Mouse (Mus musculus): ENCODE data around the gene H2afx. TPM values are rescaled to one million over a fixed set of nuclear protein-coding genes. Genes with fewer than 3 reads are reported as not detected.

Gene H2afx
- total RNA-seq, 4 experiments from 2014 or later: 40.3 to 44.3 (median 41.6) TPM

DNA sequence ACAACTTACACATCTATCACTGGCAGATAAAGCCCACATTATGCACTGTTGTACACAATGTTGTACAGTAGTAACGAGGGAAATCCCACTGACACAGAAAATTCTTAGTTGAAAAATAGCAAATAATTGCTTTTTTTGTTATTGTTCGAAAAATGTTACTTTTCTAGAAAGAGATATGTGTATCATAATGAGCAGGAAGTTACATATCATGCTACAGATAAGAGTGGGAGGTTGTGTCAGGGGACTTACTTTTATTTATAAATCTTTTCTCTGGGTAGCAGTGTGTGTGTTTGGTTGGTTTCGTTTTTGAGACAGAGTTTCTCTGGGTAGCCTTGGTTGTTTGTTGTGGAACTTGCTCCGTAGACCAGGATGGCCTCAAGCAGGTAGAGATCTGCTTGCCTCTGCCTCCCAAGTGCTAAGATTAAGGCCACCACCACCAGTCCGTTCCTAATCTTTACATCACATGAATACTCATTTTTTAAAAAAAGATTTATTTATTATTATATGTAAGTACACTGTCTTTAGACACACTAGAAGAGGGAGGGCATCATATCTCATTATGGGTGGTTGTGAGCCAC, 43.7 kb downstream of the H2afx start:
- DNase-seq (ENCODE audit: low spot score in 2 of 2): no peak

DNA sequence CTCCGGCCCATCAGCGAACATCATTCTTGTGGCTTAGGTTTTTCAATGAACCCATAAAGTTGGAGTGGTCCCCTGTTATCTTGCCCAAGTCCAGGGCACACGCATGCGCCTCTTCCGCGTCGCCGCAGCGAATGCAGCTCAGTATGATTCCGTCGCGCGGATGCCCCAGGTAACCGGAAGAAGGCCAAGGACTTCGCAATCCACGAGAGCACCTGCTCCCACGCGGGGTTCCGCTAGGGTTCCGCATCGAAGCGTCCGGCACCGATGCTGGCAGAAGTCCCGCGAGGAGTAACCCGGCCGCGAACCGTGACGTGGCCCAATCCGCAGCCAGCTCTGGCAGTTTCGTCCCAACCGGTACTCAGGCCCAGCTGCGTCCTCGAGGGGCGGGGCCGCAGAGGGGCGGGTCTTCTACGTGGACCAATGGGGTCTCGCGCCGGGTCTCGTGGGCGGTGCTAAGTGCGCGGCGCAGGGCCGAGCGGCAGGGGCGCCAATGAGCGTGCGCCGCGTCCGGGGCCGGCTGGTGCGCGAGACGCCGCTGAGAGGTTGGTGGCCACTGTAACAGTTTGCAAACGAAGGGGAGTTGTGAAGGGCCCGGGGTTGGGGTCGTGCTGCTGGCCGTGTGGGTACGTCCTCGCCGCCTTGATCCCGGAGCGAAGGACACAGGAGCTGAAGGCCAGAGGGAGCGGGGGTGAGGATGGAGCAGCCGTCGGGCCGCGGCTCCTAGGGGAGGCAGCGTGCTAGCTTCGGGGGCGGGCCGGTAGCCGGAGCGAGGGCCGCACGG, 44.8 kb downstream of the H2afx start, which contains the start of gene Hyou1:
Gene Hyou1 (plus strand): TSS at position 437 of the 781 bp plus-strand sequence.
- DNase-seq (ENCODE audit: low spot score in 2 of 2): peak; percentile 98 to 99

- DNase-seq (ENCODE audit: low spot score in 2 of 2): peak in 1 of 2 experiments; percentile 40
Measured at GRCm38 (mm10) chr9:44379862-44380261, 45.4 kb downstream of the H2afx start.

DNA sequence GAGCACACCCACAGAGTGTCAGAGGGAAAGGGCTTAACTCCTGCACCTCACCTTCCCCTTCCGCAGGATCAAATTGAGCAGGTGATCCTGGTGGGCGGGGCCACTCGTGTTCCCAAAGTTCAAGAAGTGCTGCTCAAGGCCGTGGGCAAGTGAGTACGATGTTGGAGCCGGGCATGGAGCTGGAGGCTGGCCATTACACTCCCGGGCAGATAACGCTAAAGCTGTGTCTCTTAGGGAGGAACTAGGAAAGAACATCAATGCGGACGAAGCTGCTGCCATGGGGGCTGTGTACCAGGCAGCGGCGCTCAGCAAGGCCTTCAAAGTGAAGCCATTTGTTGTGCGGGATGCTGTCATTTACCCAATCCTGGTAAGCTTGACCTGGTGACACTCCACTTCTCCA, 50.1 kb downstream of the H2afx start:
- DNase-seq (ENCODE audit: low spot score in 2 of 2): no peak

Small RNA genes within 50 kb of the gene (microRNA-seq; reads per million reads assigned to microRNA genes)
- 0 reads per million in 2 experiments for gene Gm44335

Other genes with a start within 250 kb of the H2afx start
- 1 to 10 TPM in 2 of 4 experiments, under 1 TPM in 2; 0.33 to 1.4 (median 0.95) TPM for gene Mfrp, start 233.0 kb upstream of the H2afx start, total RNA-seq (2022)
- 10 to 100 TPM; 14.6 to 23.4 (median 18.8) TPM for gene C1qtnf5, start 227.4 kb upstream of the H2afx start, total RNA-seq (2022)
- gene Gm49380, start 221.2 kb upstream of the H2afx start, total RNA-seq (2022): 1 to 10 TPM in 1 of 4 experiments, under 1 TPM in 3; 0.43 to 1.1 (median 0.58) TPM
- gene Rnf26, start 221.2 kb upstream of the H2afx start, total RNA-seq (2022): 10 to 100 TPM; 27.2 to 31.7 (median 28.4) TPM
- gene Mcam, start 200.2 kb upstream of the H2afx start, total RNA-seq (2022): 10 to 100 TPM; 13.3 to 16.8 (median 14.8) TPM
- gene Cbl, start 100.6 kb upstream of the H2afx start, total RNA-seq (2022): 10 to 100 TPM; 58.7 to 75.3 (median 65.0) TPM
- 10 to 100 TPM in 1 of 4 experiments, 1 to 10 TPM in 3; 2.4 to 10.2 (median 4.0) TPM for gene Ccdc153, start 94.0 kb upstream of the H2afx start, total RNA-seq (2022)
- gene Pdzd3, start 83.2 kb upstream of the H2afx start, total RNA-seq (2022): 1 to 10 TPM in 3 of 4 experiments, under 1 TPM in 1; 0.49 to 2.0 (median 1.1) TPM
- 10 to 100 TPM in 3 of 4 experiments, 1 to 10 TPM in 1; 8.7 to 13.1 (median 10.5) TPM for gene Nlrx1, start 66.1 kb upstream of the H2afx start, total RNA-seq (2022)
- 10 to 100 TPM; 69.2 to 77.6 (median 71.1) TPM for gene Abcg4, start 46.1 kb upstream of the H2afx start, total RNA-seq (2022)
- gene Hinfp, start 29.0 kb upstream of the H2afx start, total RNA-seq (2022): 10 to 100 TPM; 32.0 to 40.3 (median 38.4) TPM
- 100 to 1,000 TPM; 177 to 228 (median 205) TPM for gene C2cd2l, start 14.4 kb upstream of the H2afx start, total RNA-seq (2022)
- 10 to 100 TPM; 15.1 to 19.7 (median 16.1) TPM for gene Dpagt1, start 8.7 kb upstream of the H2afx start, total RNA-seq (2022)
- 10 to 100 TPM; 20.2 to 26.9 (median 25.3) TPM for gene Hmbs, start 9.5 kb downstream of the H2afx start, total RNA-seq (2022)
- 10 to 100 TPM; 56.4 to 64.6 (median 60.9) TPM for gene Vps11, start 27.0 kb downstream of the H2afx start, total RNA-seq (2022)
- gene Hyou1, start 44.8 kb downstream of the H2afx start, total RNA-seq (2022): 100 to 1,000 TPM in 3 of 4 experiments, 10 to 100 TPM in 1; 96.8 to 147 (median 121) TPM
- gene Slc37a4, start 62.2 kb downstream of the H2afx start, total RNA-seq (2022): 10 to 100 TPM; 24.0 to 29.5 (median 28.1) TPM
- gene Rps25, start 72.4 kb downstream of the H2afx start, total RNA-seq (2022): 100 to 1,000 TPM; 739 to 859 (median 825) TPM
- gene Trappc4, start 72.9 kb downstream of the H2afx start, total RNA-seq (2022): 10 to 100 TPM; 63.7 to 73.0 (median 68.9) TPM
- 10 to 100 TPM; 21.1 to 24.9 (median 23.4) TPM for gene Ccdc84, start 83.9 kb downstream of the H2afx start, total RNA-seq (2022)
- gene Foxr1, start 106.4 kb downstream of the H2afx start, total RNA-seq (2022): not detected
- not detected for gene Upk2, start 120.3 kb downstream of the H2afx start, total RNA-seq (2022)
- gene Bcl9l, start 148.1 kb downstream of the H2afx start, total RNA-seq (2022): 10 to 100 TPM; 61.8 to 68.3 (median 64.9) TPM
- gene Cxcr5, start 227.2 kb downstream of the H2afx start, total RNA-seq (2022): not detected